Mouse (Mus musculus) stomach, postnatal 0 days (tissue): ENCODE results near the gene Efcab9. TPM values are rescaled to one million over a fixed set of nuclear protein-coding genes. Genes with fewer than 3 reads are reported as not detected.

Experiments
- ATAC-seq: fragments of 200-750 bp; cut with Nextera tagmentation; 2 replicates; pipeline ENCODE4 v1.8.0; 2017; ENCODE audit not compliant: low FRiP score, low TSS enrichment
- DNase-seq: peaks from one replicate; pipeline ENCODE4 v3.0.0-alpha.2; 2016; ENCODE audit warnings: low spot score
- H3K27ac ChIP-seq: fragments of 300-500 bp; sonication (generic); replicated peaks from 2 replicates; pipeline ENCODE4 v1.5.1; 2014; ENCODE audit warnings: mild to moderate bottlenecking, control low read depth
- H3K27me3 ChIP-seq: fragments of 300-500 bp; sonication (generic); 2 replicates; pipeline ENCODE4 v1.6.1; 2014; ENCODE audit warnings: low read length; ENCODE audit not compliant: control insufficient read depth, insufficient read depth
- H3K36me3 ChIP-seq: fragments of 300-500 bp; sonication (generic); 2 replicates; pipeline ENCODE4 v1.6.1; 2014; ENCODE audit warnings: low read length, mixed read lengths; ENCODE audit not compliant: control insufficient read depth, insufficient read depth
- H3K4me1 ChIP-seq: fragments of 300-500 bp; sonication (generic); replicated peaks from 2 replicates; pipeline ENCODE4 v1.6.1; 2014; ENCODE audit warnings: antibody characterized with exemption; ENCODE audit not compliant: control insufficient read depth, insufficient read depth
- H3K4me2 ChIP-seq: fragments of 300-500 bp; sonication (generic); replicated peaks from 2 replicates; pipeline ENCODE4 v1.6.1; 2014; ENCODE audit warnings: low read depth, mild to moderate bottlenecking, control low read depth, moderate library complexity
- H3K4me3 ChIP-seq: fragments of 300-500 bp; sonication (generic); 2 replicates; pipeline ENCODE4 v1.5.1; 2014; ENCODE audit warnings: low read depth, low read length, control low read depth
- H3K9ac ChIP-seq: fragments of 300-500 bp; sonication (generic); 2 replicates; pipeline ENCODE4 v1.6.1; 2014; ENCODE audit warnings: mild to moderate bottlenecking, low read length, control low read depth, mixed read lengths
- H3K9me3 ChIP-seq: fragments of 300-500 bp; sonication (generic); 2 replicates; pipeline ENCODE4 v1.6.1; 2016; ENCODE audit warnings: low read length; ENCODE audit not compliant: control insufficient read depth
- CTCF ChIP-seq: IDR thresholded peaks from 2 replicates; pipeline ENCODE4 v1.5.1; 2016; ENCODE audit warnings: antibody characterized with exemption, low read depth, mild to moderate bottlenecking, moderate library complexity
- EP300 ChIP-seq: optimal IDR thresholded peaks from 2 replicates; pipeline ENCODE3; 2016; ENCODE audit warnings: antibody characterized with exemption
- WGBS: fragments of 180-500 bp; shearing (Covaris S2); extraction: QIAGEN DNeasy Blood & Tissue Kit; methylation state at CpG from one replicate; pipeline ENCODE4 v1.1.7; 2014; 5-methylcytosine and 5-hydroxymethylcytosine counted together
- polyA plus RNA-seq: library from polyadenylated mRNA; unstranded; fragments of >200 nt; fragmentation: Nextera tagmentation; extraction: Ambion mirVana; gene quantifications from 2 replicates; pipeline ENCODE4 v1.2.1, GENCODE M21; 2015

Gene Efcab9
- polyA plus RNA-seq, 1 experiment from 2014 or later: 0.16 TPM

GRCm38 (mm10) chr11:32544497-32544896 is 12.6 kb upstream of the Efcab9 start:
- no peak for TF ChIP-seq CTCF
- TF ChIP-seq EP300: no peak
- H3K9me3 ChIP-seq: no peaks in the 10 kb centered on the region
- no peak overlapping the region for H3K27ac ChIP-seq
- no peak overlapping the region for H3K4me2 ChIP-seq
- H3K4me1 ChIP-seq: no peaks in the 10 kb centered on the region; the same call in 1 of the 2 replicates
- ATAC-seq (no peak), DNase-seq (no peak)
- H3K9ac ChIP-seq: no peak overlapping the region
- no peaks in the 10 kb centered on the region for H3K36me3 ChIP-seq
- H3K27me3 ChIP-seq: no peaks in the 10 kb centered on the region
- H3K4me3 ChIP-seq: no peak overlapping the region
- 92% methylated on average over 5 of the region's 5 CpGs for WGBS

GRCm38 (mm10) chr11:32544041-32544440 is 12.2 kb upstream of the Efcab9 start:
- Histone ChIP-seq H3K27me3 (no peaks in the 10 kb centered on the region), H3K4me1 (no peaks in the 10 kb centered on the region; the same call in 1 of the 2 replicates)
- WGBS: 78% methylated on average over 6 of the region's 6 CpGs

GRCm38 (mm10) chr11:32542687-32543411 is 11.0 kb upstream of the Efcab9 start:
- no peaks in the 10 kb centered on the region for H3K9me3 ChIP-seq

More at GRCm38 (mm10) chr11:32544041-32544440, 12.2 kb upstream of the Efcab9 start:
- no peak overlapping the region for H3K4me3 ChIP-seq
- no peaks in the 10 kb centered on the region for H3K36me3 ChIP-seq
- H3K9me3 ChIP-seq: no peaks in the 10 kb centered on the region
- TF ChIP-seq CTCF (no peak), EP300 (no peak)
- H3K4me2 ChIP-seq: no peak overlapping the region
- DNase-seq: no peak
- no peak overlapping the region for H3K27ac ChIP-seq
- no peak for ATAC-seq
- no peak overlapping the region for H3K9ac ChIP-seq

GRCm38 (mm10) chr11:32542181-32542580 is 10.3 kb upstream of the Efcab9 start:
- 100% methylated on average over 4 of the region's 4 CpGs for WGBS
- Histone ChIP-seq H3K4me3 (no peak overlapping the region), H3K4me1 (no peaks in the 10 kb centered on the region; the same call in 1 of the 2 replicates), H3K27ac (0 out of 2 replicates have a peak overlapping the region, but pooled peaks have one; percentile 30), H3K4me2 (no peak overlapping the region), H3K27me3 (no peaks in the 10 kb centered on the region), H3K9ac (no peak overlapping the region), H3K9me3 (no peaks in the 10 kb centered on the region), H3K36me3 (no peaks in the 10 kb centered on the region)
- no peak for TF ChIP-seq EP300
- no peak for TF ChIP-seq CTCF
- ATAC-seq: no peak
- DNase-seq: no peak

More at GRCm38 (mm10) chr11:32542687-32543411, 11.0 kb upstream of the Efcab9 start:
- Histone ChIP-seq H3K36me3 (no peaks in the 10 kb centered on the region), H3K27me3 (no peaks in the 10 kb centered on the region), H3K9ac (no peak overlapping the region), H3K4me2 (no peak overlapping the region), H3K4me3 (no peak overlapping the region), H3K27ac (no peak overlapping the region), H3K4me1 (no peaks in the 10 kb centered on the region; the same call in 1 of the 2 replicates)
- ATAC-seq: 0 out of 2 replicates have a peak, but pooled peaks have one; percentile 37
- WGBS: 58% methylated on average over 2 of the region's 3 CpGs
- no peak for TF ChIP-seq EP300
- DNase-seq: no peak

- Histone ChIP-seq H3K4me3 (no peak overlapping the region), H3K4me1 (no peaks in the 10 kb centered on the region; the same call in 1 of the 2 replicates), H3K27me3 (no peaks in the 10 kb centered on the region), H3K36me3 (no peaks in the 10 kb centered on the region), H3K9ac (no peak overlapping the region), H3K4me2 (no peak overlapping the region), H3K27ac (no peak overlapping the region), H3K9me3 (no peaks in the 10 kb centered on the region)
- no peak for DNase-seq
- 77% methylated on average over 6 of the region's 6 CpGs for WGBS
- TF ChIP-seq EP300 (no peak), CTCF (no peak)
- no peak for ATAC-seq
Measured at GRCm38 (mm10) chr11:32540463-32540862, 8.6 kb upstream of the Efcab9 start.

GRCm38 (mm10) chr11:32539717-32540116 is 7.8 kb upstream of the Efcab9 start:
- no peak for ATAC-seq
- no peak for DNase-seq
- H3K4me3 ChIP-seq: no peak overlapping the region

More at GRCm38 (mm10) chr11:32539717-32540116, 7.8 kb upstream of the Efcab9 start:
- H3K9ac ChIP-seq: no peak overlapping the region
- WGBS: 55% methylated on average over 7 of the region's 7 CpGs
- H3K36me3 ChIP-seq: no peaks in the 10 kb centered on the region
- no peak overlapping the region for H3K27ac ChIP-seq
- TF ChIP-seq CTCF (no peak), EP300 (no peak)
- no peaks in the 10 kb centered on the region for H3K27me3 ChIP-seq
- no peaks in the 10 kb centered on the region for H3K9me3 ChIP-seq
- H3K4me2 ChIP-seq: no peak overlapping the region
- H3K4me1 ChIP-seq: no peaks in the 10 kb centered on the region; the same call in 1 of the 2 replicates
